ENCODE assay signal across 9 mouse cellular contexts in genomic region chr8:8488191-8488694, GRCm38 (mm10).
DNase-seq lines count a peak whose midpoint lies in the region; ATAC-seq lines count a peak whose summit lies in the region.
"Had no signal": no experiment of that assay in that cellular context is flagged by ENCODE, and none has a peak within 500 bp of the region (broad histone marks: within the 10 kb centered on the region; RNA-seq: fewer than 3 reads in every experiment).

No protein-coding gene starts in this region.

- H3K9me3 ChIP-seq in liver, embryonic 11.5 days (ENCODE audit: control insufficient read depth, low read length), result no peaks in the 10 kb centered on the region
- no peaks in the 10 kb centered on the region for H3K9me3 ChIP-seq in embryonic facial prominence, embryonic 12.5 days
- no peaks in the 10 kb centered on the region for H3K9me3 ChIP-seq in hindbrain, embryonic 15.5 days
- no peaks in the 10 kb centered on the region for H3K9me3 ChIP-seq in neural tube, embryonic 12.5 days

- H3K27ac ChIP-seq in liver, embryonic 11.5 days (ENCODE audit: low read depth, low read length), result no peak overlapping the region
- H3K27ac ChIP-seq in embryonic facial prominence, embryonic 12.5 days, result no peak overlapping the region
- no peak overlapping the region for H3K27ac ChIP-seq in hindbrain, embryonic 15.5 days (replicated peaks)
- no peak overlapping the region for H3K27ac ChIP-seq in neural tube, embryonic 12.5 days

- peak overlapping the region; percentile 57 for H3K4me2 ChIP-seq in liver, embryonic 11.5 days
- H3K4me2 ChIP-seq in embryonic facial prominence, embryonic 12.5 days (replicated peaks), result peak overlapping the region; percentile 42
- peak overlapping the region; percentile 43 for H3K4me2 ChIP-seq in hindbrain, embryonic 15.5 days
- H3K4me2 ChIP-seq in neural tube, embryonic 12.5 days (replicated peaks), result peak overlapping the region; percentile 52

- intact Hi-C loops in left cerebral cortex, postnatal 4 days (cut with DNase I), result no loop called here

- H3K4me3 ChIP-seq in liver, embryonic 11.5 days (ENCODE audit: low read depth, low read length), result no peak overlapping the region
- no peak overlapping the region for H3K4me3 ChIP-seq in embryonic facial prominence, embryonic 12.5 days
- no peak overlapping the region for H3K4me3 ChIP-seq in hindbrain, embryonic 15.5 days
- no peak overlapping the region for H3K4me3 ChIP-seq in neural tube, embryonic 12.5 days
- H3K4me3 ChIP-seq: erythroblast, embryonic 14.5 days had no signal

- peak; percentile 29 for DNase-seq in liver, embryonic 11.5 days (ENCODE audit: low spot score)
- no peak for DNase-seq in liver
- no peak for DNase-seq in cerebellum, postnatal 25 days
- no peak for DNase-seq in thymus, postnatal 36 days
- no peak for DNase-seq in left cerebral cortex, postnatal 4 days

- H3K4me1 ChIP-seq in liver, embryonic 11.5 days (replicated peaks; ENCODE audit: control insufficient read depth, insufficient read depth, low read length), result peaks cover 18% of the 10 kb centered on the region
- H3K4me1 ChIP-seq in embryonic facial prominence, embryonic 12.5 days, result peaks cover 33% of the 10 kb centered on the region
- H3K4me1 ChIP-seq in hindbrain, embryonic 15.5 days (replicated peaks), result peaks cover 40% of the 10 kb centered on the region
- peaks cover 39% of the 10 kb centered on the region for H3K4me1 ChIP-seq in neural tube, embryonic 12.5 days

- H3K27me3 ChIP-seq in liver, embryonic 11.5 days (replicated peaks; ENCODE audit: control insufficient read depth, insufficient read depth, low read length), result peaks cover 8% of the 10 kb centered on the region; the same call in 1 of the 2 replicates
- peaks cover 17% of the 10 kb centered on the region for H3K27me3 ChIP-seq in embryonic facial prominence, embryonic 12.5 days
- H3K27me3 ChIP-seq in hindbrain, embryonic 15.5 days, result 0 out of 2 replicates have a peak, but pooled peaks cover 5% of the 10 kb centered on the region
- no peaks in the 10 kb centered on the region for H3K27me3 ChIP-seq in neural tube, embryonic 12.5 days (replicated peaks)

- no peaks in the 10 kb centered on the region for H3K36me3 ChIP-seq in liver, embryonic 11.5 days (ENCODE audit: control insufficient read depth, insufficient read depth, low read length)
- H3K36me3 ChIP-seq in embryonic facial prominence, embryonic 12.5 days, result no peaks in the 10 kb centered on the region
- no peaks in the 10 kb centered on the region for H3K36me3 ChIP-seq in hindbrain, embryonic 15.5 days
- no peaks in the 10 kb centered on the region for H3K36me3 ChIP-seq in neural tube, embryonic 12.5 days

- H3K9ac ChIP-seq in liver, embryonic 11.5 days (ENCODE audit: low read depth, low read length), result no peak overlapping the region
- no peak overlapping the region for H3K9ac ChIP-seq in embryonic facial prominence, embryonic 12.5 days
- H3K9ac ChIP-seq in hindbrain, embryonic 15.5 days, result 0 out of 2 replicates have a peak overlapping the region, but pooled peaks have one; percentile 18
- H3K9ac ChIP-seq in neural tube, embryonic 12.5 days, result 0 out of 2 replicates have a peak overlapping the region, but pooled peaks have one; percentile 14

- 61% methylated on average over 9 of the region's 9 CpGs for WGBS in liver, embryonic 11.5 days
- WGBS in embryonic facial prominence, embryonic 12.5 days, result 43% methylated on average over 9 of the region's 9 CpGs
- WGBS in hindbrain, embryonic 15.5 days, result 30% methylated on average over 9 of the region's 9 CpGs
- WGBS in neural tube, embryonic 12.5 days, result 29% methylated on average over 9 of the region's 9 CpGs

- no peak; the same call in 1 of the 2 replicates for ATAC-seq in liver, embryonic 11.5 days (replicated peaks; ENCODE audit: low FRiP score)
- ATAC-seq in embryonic facial prominence, embryonic 12.5 days (ENCODE audit: insufficient number of reproducible peaks, insufficient read depth, low FRiP score, low TSS enrichment), result 0 out of 2 replicates have a peak, but pooled peaks have one; percentile 49
- ATAC-seq in hindbrain, embryonic 15.5 days (ENCODE audit: low FRiP score, low read depth), result peak; percentile 66; the same call in 1 of the 2 replicates
- peak; percentile 41 for ATAC-seq in neural tube, embryonic 12.5 days (ENCODE audit: low FRiP score, low read depth)

Comparison
In these comparisons a context has a peak if more than half of its experiments do, and no peak if none do; other contexts are left out.
1. H3K9ac ChIP-seq: peak in hindbrain, embryonic 15.5 days (single experiment) and neural tube, embryonic 12.5 days (single experiment); none in liver, embryonic 11.5 days (single experiment) and embryonic facial prominence, embryonic 12.5 days (single experiment).
2. Peak in every context shown above with its lines, with median percentiles within 50 percentile points of each other: H3K4me2 ChIP-seq.